Mouse (Mus musculus) ES-Bruce4 (cell line): ENCODE results near the gene Aamp. TPM values are rescaled to one million over a fixed set of nuclear protein-coding genes. Genes with fewer than 3 reads are reported as not detected.
A peak's percentile ranks its signal among the peaks of the same experiment; 100 is the strongest.
"Not testable (repeated sequence)": the region's sequence is repeated elsewhere in the genome, so short reads cannot be mapped to it uniquely, and the experiment has no call there.

Source experiments
- H3K27ac ChIP-seq: 2 replicates; pipeline ENCODE4 v1.5.1; 2012; ENCODE audit warnings: low read length, inconsistent platforms; ENCODE audit not compliant: insufficient read depth
- H3K27me3 ChIP-seq: 2 replicates; pipeline ENCODE4 v1.6.1; 2012; ENCODE audit warnings: mild to moderate bottlenecking, low read length, inconsistent platforms; ENCODE audit not compliant: control insufficient read depth, poor library complexity, insufficient read depth, severe bottlenecking
- H3K36me3 ChIP-seq: 2 replicates; pipeline ENCODE4 v1.6.1; 2012; ENCODE audit warnings: inconsistent platforms, mild to moderate bottlenecking, low read length, moderate library complexity; ENCODE audit not compliant: control insufficient read depth, poor library complexity, insufficient read depth, severe bottlenecking
- H3K4me1 ChIP-seq: one replicate; pipeline ENCODE4 v1.8.1; 2011; ENCODE audit warnings: low read length; ENCODE audit not compliant: control insufficient read depth, insufficient read depth
- H3K4me3 ChIP-seq: 2 replicates; pipeline ENCODE4 v1.5.1; 2011; ENCODE audit warnings: low read depth, mild to moderate bottlenecking, low read length
- H3K9ac ChIP-seq: 2 replicates; pipeline ENCODE4 v1.6.1; 2012; ENCODE audit warnings: low read depth, mild to moderate bottlenecking, inconsistent platforms; ENCODE audit not compliant: poor library complexity, severe bottlenecking
- H3K9me3 ChIP-seq: replicated peaks from 2 replicates; pipeline ENCODE4 v1.6.1; 2012; ENCODE audit warnings: mild to moderate bottlenecking, low read length, inconsistent platforms; ENCODE audit not compliant: control insufficient read depth, poor library complexity, insufficient read depth, severe bottlenecking
- CTCF ChIP-seq: IDR thresholded peaks from one replicate; pipeline ENCODE4 v1.8.1; 2011; ENCODE audit warnings: low read depth, low read length
- EP300 ChIP-seq: IDR thresholded peaks from 2 replicates; pipeline ENCODE4 v1.6.1; 2011; ENCODE audit warnings: low read depth, low read length; ENCODE audit not compliant: insufficient read depth
- POLR2A ChIP-seq: IDR thresholded peaks from one replicate; pipeline ENCODE4 v1.8.1; 2011; ENCODE audit warnings: low read length; ENCODE audit not compliant: insufficient read depth
- polyA plus RNA-seq: library from polyadenylated mRNA; stranded (reverse); fragments of >200 nt; gene quantifications from 2 replicates; pipeline ENCODE4 v1.2.4, GENCODE M21; 2011; ENCODE audit warnings: low read depth; ENCODE audit not compliant: missing spikeins, insufficient read depth, insufficient read length

Aamp gene
- 96.3 and 103 TPM in 2 replicates for polyA plus RNA-seq

DNA sequence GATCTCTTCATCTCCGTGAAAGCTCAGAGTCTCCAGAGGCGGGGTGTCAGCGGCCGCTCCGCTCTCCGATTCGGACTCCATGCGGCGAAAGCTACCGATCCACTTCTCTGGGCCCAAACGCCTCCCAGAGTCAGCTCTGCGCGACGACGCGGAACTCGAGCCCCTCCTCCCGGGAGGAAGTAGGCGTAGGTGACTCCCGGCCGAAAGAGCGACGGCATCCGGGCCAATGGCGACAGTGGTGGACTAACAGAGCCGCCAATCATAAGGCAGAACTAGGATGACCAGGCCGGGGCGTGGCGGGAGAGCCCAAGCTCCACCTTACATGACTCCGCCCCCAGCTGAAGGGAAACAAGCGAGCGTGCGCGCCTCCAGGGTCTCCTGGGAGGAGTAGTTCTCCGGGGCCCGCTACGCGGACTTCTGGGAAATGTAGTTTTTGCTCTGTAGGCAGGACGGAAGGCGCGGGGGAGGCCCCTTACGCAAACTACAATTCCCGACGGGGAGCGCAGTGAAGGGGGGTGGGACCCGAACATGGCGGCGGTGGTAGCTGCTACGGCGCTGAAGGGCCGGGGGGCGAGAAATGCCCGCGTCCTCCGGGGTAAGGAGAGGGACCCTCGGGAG is at the start of gene Aamp, which contains the start of gene Pnkd:
Aamp (minus strand) TSS at position 196 of the 618 bp plus-strand sequence.
Pnkd (plus strand) TSS at position 388 of the 618 bp plus-strand sequence.
- H3K9me3 ChIP-seq = no peaks in the 10 kb centered on the region

GRCm38 (mm10) chr1:74332930-74333329 is 48.4 kb upstream of the Aamp start:
- Histone ChIP-seq H3K27ac (no peak overlapping the region), H3K9ac (peak overlapping the region; percentile 15; the same call in 1 of the 2 replicates), H3K36me3 (no peaks in the 10 kb centered on the region), H3K27me3 (no peaks in the 10 kb centered on the region), H3K4me1 (peaks cover 9% of the 10 kb centered on the region), H3K9me3 (no peaks in the 10 kb centered on the region), H3K4me3 (peak overlapping the region; percentile 69)
- TF ChIP-seq CTCF (no peak), EP300 (no peak), POLR2A (no peak)

More for the DNA sequence above, at the start of gene Aamp, which contains the start of gene Pnkd:
- Histone ChIP-seq H3K4me1 (no peaks in the 10 kb centered on the region), H3K9ac (peak within 1 kb of the TSS; percentile 71), H3K27me3 (no peaks in the 10 kb centered on the region), H3K27ac (no peak within 1 kb of the TSS), H3K4me3 (peak within 1 kb of the TSS; percentile 80), H3K36me3 (peaks cover 12% of the 10 kb centered on the region)
- TF ChIP-seq POLR2A (no peak), EP300 (no peak), CTCF (no peak)

DNA sequence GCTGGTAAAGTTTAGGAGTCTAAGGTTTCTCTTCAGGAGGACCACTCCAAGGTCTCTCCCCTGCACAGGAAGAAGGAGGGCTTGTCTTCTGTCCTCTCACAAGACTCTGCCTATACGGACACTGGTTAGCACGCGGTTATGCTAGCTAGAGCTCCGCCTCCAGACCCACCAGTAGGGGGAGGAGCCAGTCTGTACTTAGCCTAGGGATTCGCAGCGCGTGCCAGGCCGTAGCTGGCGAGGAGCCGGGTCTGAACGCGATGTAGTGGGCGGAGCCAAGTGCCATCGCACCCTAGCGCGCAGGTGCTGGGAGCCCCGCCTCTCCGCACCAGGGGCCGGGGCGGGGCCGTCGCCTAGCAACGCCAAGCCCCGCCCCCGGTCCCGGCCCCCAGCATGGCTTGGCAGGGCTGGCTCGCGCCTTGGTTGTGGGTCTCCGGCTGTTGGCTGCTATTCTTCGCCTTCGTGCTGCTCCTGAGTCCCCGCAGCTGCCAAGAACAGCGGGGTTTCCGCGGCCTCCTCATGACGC is 47.8 kb upstream of the Aamp start:
- no peak overlapping the region for H3K27ac ChIP-seq
- peaks cover 4% of the 10 kb centered on the region for H3K4me1 ChIP-seq
- H3K36me3 ChIP-seq = no peaks in the 10 kb centered on the region
- H3K9ac ChIP-seq = peak overlapping the region; percentile 15; the same call in 1 of the 2 replicates
- TF ChIP-seq EP300 = peak; percentile 47; the same call in 1 of the 2 replicates
- no peak for TF ChIP-seq CTCF
- TF ChIP-seq POLR2A = peak; percentile 77
- no peaks in the 10 kb centered on the region for H3K27me3 ChIP-seq
- no peaks in the 10 kb centered on the region for H3K9me3 ChIP-seq
- peak overlapping the region; percentile 69 for H3K4me3 ChIP-seq

DNA sequence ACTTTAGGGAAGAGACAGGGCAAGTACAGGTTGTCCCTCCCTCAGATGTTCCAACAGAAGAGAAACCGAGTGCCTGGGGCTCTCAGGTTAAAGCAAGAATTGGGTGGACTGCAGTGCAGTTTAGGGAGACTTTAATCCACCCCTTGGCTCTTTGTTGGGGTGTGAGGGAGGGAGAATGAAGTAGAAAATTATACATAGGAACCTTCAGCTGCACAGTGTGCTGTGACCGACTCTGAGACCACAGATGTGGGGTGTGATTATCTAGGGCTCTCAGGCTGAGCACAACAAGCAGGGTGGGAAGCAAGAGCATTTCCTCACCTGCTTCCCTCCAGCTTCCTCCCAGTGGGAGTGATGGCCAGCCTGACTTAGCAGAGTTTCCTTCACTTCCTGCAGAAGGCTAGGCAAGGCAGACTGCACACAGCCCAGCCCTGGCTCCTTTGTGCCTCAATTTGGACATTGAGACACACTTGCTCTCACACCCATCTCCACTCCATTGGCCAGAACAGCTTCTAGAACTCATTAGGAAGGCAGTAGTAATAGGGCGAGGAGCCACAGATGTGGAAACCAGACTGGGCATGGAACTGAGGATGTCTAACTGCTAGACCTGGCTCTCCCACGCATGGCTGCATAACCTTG is 46.6 kb upstream of the Aamp start:
- H3K27ac ChIP-seq = no peak overlapping the region
- H3K9me3 ChIP-seq = no peaks in the 10 kb centered on the region
- H3K9ac ChIP-seq = no peak overlapping the region
- no peaks in the 10 kb centered on the region for H3K36me3 ChIP-seq
- no peak overlapping the region for H3K4me3 ChIP-seq
- peaks cover 3% of the 10 kb centered on the region for H3K4me1 ChIP-seq
- TF ChIP-seq POLR2A = no peak
- no peak for TF ChIP-seq EP300
- TF ChIP-seq CTCF = no peak
- no peaks in the 10 kb centered on the region for H3K27me3 ChIP-seq

- Histone ChIP-seq H3K4me3 (no peak overlapping the region), H3K9me3 (no peaks in the 10 kb centered on the region), H3K27ac (no peak overlapping the region), H3K9ac (no peak overlapping the region), H3K36me3 (no peaks in the 10 kb centered on the region), H3K4me1 (peaks cover under 1% of the 10 kb centered on the region), H3K27me3 (no peaks in the 10 kb centered on the region)
- TF ChIP-seq POLR2A (no peak), CTCF (no peak), EP300 (no peak)
These were observed 45.4 kb upstream of the Aamp start for GRCm38 (mm10) chr1:74329899-74330431.

DNA sequence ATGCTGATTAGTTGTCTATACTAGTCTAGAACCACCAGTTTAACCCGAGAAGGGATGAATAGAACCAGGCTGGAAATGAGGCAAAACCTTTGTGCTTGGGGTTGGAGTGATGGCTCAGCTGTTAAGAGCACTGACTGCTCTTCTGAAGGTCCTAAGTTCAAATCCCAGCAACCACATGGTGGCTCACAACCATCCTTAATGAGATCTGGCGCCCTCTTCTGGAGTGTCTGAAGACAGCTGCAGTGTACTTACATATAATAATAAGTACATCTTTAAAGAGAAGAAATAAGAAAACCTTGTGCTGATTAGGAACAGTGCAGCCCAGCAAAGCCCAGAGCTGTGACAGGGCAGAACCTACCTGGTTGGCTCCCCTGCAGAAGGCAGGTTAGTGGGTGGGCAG is 42.4 kb upstream of the Aamp start:
- H3K27me3 ChIP-seq, H3K9me3 ChIP-seq, H3K27ac ChIP-seq, H3K4me3 ChIP-seq, H3K36me3 ChIP-seq, H3K4me1 ChIP-seq, H3K9ac ChIP-seq: not testable (repeated sequence)
- TF ChIP-seq CTCF = peak; percentile 17
